Mouse (Mus musculus): ENCODE measurements around the gene Haghl.
A peak's percentile ranks its signal among the peaks of the same experiment; 100 is the strongest.
"Not testable (repeated sequence)": the region's sequence is repeated elsewhere in the genome, so short reads cannot be mapped to it uniquely, and the experiment has no call there.

Haghl gene

DNA sequence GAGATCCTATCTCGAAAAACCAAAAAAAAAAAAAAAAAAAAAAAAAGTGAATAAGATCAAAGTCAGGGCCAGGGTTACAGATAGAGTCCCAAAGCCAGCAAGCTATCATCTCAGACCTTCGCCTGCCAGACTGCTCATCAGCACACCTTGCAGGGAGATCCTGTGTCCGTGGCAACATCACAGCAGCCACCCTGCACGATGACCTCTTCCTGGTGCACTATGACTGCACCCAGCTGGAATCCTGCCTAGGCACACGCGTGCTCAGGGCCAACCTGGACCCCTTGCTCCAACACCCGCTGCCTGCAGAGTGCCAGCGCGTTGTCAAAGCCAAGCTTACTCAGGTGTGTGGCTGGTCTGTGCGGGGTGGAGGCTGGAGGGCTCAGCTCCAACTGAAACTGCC is 41.2 kb downstream of the Haghl start:
- no peak for DNase-seq (ENCODE audit: extremely low spot score)

GRCm38 (mm10) chr17:25743831-25744230 is 41.6 kb downstream of the Haghl start:
- no peak for DNase-seq (ENCODE audit: extremely low spot score)

GRCm38 (mm10) chr17:25741471-25741870 is 44.0 kb downstream of the Haghl start:
- DNase-seq (ENCODE audit: extremely low spot score) = not testable (repeated sequence)

- no peak for DNase-seq (ENCODE audit: extremely low spot score)
These were observed 46.6 kb downstream of the Haghl start for GRCm38 (mm10) chr17:25738861-25739260.

DNA sequence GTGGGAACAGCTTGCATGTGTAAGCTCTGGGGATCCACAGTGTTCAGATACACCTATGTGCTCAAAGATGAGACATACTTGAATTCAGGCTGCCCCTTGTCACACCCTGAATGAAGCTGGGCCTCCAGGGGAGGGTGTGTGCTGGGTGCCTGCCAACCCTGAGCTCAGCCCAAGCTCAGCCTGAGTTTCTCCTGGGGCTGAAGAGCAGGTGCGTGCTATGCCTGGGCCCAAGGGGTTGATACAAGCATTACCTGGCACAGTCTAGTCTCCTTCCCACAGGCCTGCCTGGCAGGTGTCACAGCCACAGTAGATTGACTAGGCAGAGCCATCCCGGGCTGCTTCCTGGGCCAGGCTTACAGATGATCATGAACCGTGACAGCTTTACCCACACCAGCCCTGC is 49.7 kb downstream of the Haghl start, which contains the start of gene Mslnl:
Mslnl (plus strand) TSS at position 298 of the 400 bp plus-strand sequence.
- DNase-seq (ENCODE audit: extremely low spot score) = no peak

DNA sequence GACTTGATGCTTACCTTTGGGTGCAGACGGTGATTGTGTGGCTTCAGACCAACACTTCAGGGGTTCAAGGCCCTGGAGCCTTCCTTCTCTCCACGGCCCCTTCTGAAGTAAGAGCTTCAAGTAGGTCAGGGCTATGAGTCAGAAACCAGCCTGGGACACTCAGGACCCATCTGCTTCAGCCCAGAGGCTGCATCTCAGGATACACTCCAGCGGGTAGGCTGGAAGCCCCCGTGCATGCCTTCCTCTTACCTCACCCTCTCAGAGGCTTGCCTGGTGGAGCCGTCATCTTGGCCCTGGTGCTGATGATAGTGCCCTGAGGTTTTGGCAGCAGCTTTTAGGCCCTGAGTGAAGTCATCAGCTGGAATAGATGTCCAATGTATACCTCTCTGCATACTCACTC is 50.2 kb downstream of the Haghl start:
- no peak for DNase-seq (ENCODE audit: extremely low spot score)

GRCm38 (mm10) chr17:25732082-25732481 is 53.4 kb downstream of the Haghl start:
- peak; percentile 88 for DNase-seq (ENCODE audit: extremely low spot score)

Data from embryo, embryonic 9.5 days (tissue).